Mouse (Mus musculus) MEL (cell line): ENCODE results near the gene Txnip. TPM values are rescaled to one million over a fixed set of nuclear protein-coding genes. Genes with fewer than 3 reads are reported as not detected.
A peak's percentile ranks its signal among the peaks of the same experiment; 100 is the strongest.

Source experiments
- DNase-seq: peaks from one replicate; pipeline ENCODE4 v3.0.0; 2011; ENCODE audit warnings: low read depth, low spot score
- H3K27ac ChIP-seq: 2 replicates; pipeline ENCODE4 v1.5.1; 2012; ENCODE audit warnings: low read depth, mild to moderate bottlenecking, control low read depth, low read length, moderate library complexity; ENCODE audit not compliant: control insufficient read depth
- H3K27me3 ChIP-seq, 2 experiments: fragments of 150-350 bp in 1 of 2; sonication (generic) in 1 of 2; 2 replicates each; pipeline ENCODE4 v1.6.1; 2012; ENCODE audit warnings: low read length in 2 of 2, mild to moderate bottlenecking in 2 of 2, improper control_type of control experiment in 1 of 2, moderate library complexity in 1 of 2; ENCODE audit not compliant: insufficient read depth in 2 of 2, control insufficient read depth in 1 of 2
- H3K36me3 ChIP-seq, 2 experiments: 2 replicates each; pipeline ENCODE4 v1.6.1; 2012 to 2014; ENCODE audit warnings: low read length in 2 of 2, improper control_type of control experiment in 1 of 2, inconsistent platforms in 1 of 2, mild to moderate bottlenecking in 1 of 2; ENCODE audit not compliant: insufficient read depth in 2 of 2, control insufficient read depth in 1 of 2
- H3K4me1 ChIP-seq, 2 experiments: fragments of 150-350 bp in 1 of 2; sonication (generic) in 1 of 2; 2 replicates each; pipeline ENCODE4 v1.6.1; 2012; ENCODE audit warnings: low read length in 2 of 2, improper control_type of control experiment in 1 of 2, mild to moderate bottlenecking in 1 of 2; ENCODE audit not compliant: insufficient read depth in 2 of 2, control insufficient read depth in 1 of 2
- H3K4me3 ChIP-seq, 2 experiments: fragments of 150-350 bp in 1 of 2; sonication (generic) in 1 of 2; 2 replicates each; pipeline ENCODE4 v1.5.1; 2012; ENCODE audit warnings: low read depth in 2 of 2, low read length in 2 of 2, mild to moderate bottlenecking in 2 of 2, moderate library complexity in 2 of 2, control low read depth in 1 of 2, improper control_type of control experiment in 1 of 2; ENCODE audit not compliant: control insufficient read depth in 1 of 2, insufficient read depth in 1 of 2
- H3K79me2 ChIP-seq: 2 replicates; pipeline ENCODE4 v1.6.1; 2012; ENCODE audit warnings: mild to moderate bottlenecking, low read length, moderate library complexity; ENCODE audit not compliant: control insufficient read depth, poor library complexity, insufficient read depth
- H3K9ac ChIP-seq: 2 replicates; pipeline ENCODE4 v1.6.1; 2012; ENCODE audit warnings: low read depth, mild to moderate bottlenecking, control low read depth, low read length, moderate library complexity; ENCODE audit not compliant: control insufficient read depth, poor library complexity, severe bottlenecking
- H3K9me3 ChIP-seq: fragments of 150-350 bp; sonication (generic); replicated peaks from 2 replicates; pipeline ENCODE4 v1.6.1; 2012; ENCODE audit warnings: mild to moderate bottlenecking, low read length, improper control_type of control experiment, moderate library complexity; ENCODE audit not compliant: insufficient read depth
- CHD1 ChIP-seq: IDR thresholded peaks from 2 replicates; pipeline ENCODE4 v1.6.1; 2012; ENCODE audit warnings: low read depth, mild to moderate bottlenecking, inconsistent platforms, low read length, improper control_type of control experiment
- CHD2 ChIP-seq: IDR thresholded peaks from 2 replicates; pipeline ENCODE4 v1.6.1; 2011; ENCODE audit warnings: low read length, improper control_type of control experiment
- CTCF ChIP-seq, 3 experiments: IDR thresholded peaks in 2 of 3; conservative IDR thresholded peaks in 1 of 3; 2 replicates each; pipeline ENCODE4 v1.5.1; 2011 to 2012; ENCODE audit warnings: low read length in 3 of 3, low read depth in 2 of 3, mild to moderate bottlenecking in 2 of 3, improper control_type of control experiment in 1 of 3, inconsistent platforms in 1 of 3, mixed read lengths in 1 of 3, moderate library complexity in 1 of 3; ENCODE audit not compliant: control insufficient read depth in 1 of 3, insufficient read depth in 1 of 3, poor library complexity in 1 of 3, severe bottlenecking in 1 of 3
- EP300 ChIP-seq, 2 experiments: IDR thresholded peaks; 2 replicates each; pipeline ENCODE4 v1.6.1; 2011; ENCODE audit warnings: improper control_type of control experiment in 2 of 2, low read length in 2 of 2, low read depth in 1 of 2, mild to moderate bottlenecking in 1 of 2
- GABPA ChIP-seq: IDR thresholded peaks from 2 replicates; pipeline ENCODE4 v1.6.1; 2012; ENCODE audit warnings: low read depth, mild to moderate bottlenecking, inconsistent platforms, low read length, improper control_type of control experiment, moderate library complexity
- GATA1 ChIP-seq: IDR thresholded peaks from 2 replicates; pipeline ENCODE4 v1.6.1; 2011; ENCODE audit warnings: low read depth, low read length, improper control_type of control experiment
- HCFC1 ChIP-seq: IDR thresholded peaks from 2 replicates; pipeline ENCODE4 v1.6.1; 2012; ENCODE audit warnings: low read depth, mild to moderate bottlenecking, inconsistent platforms, low read length, improper control_type of control experiment, moderate library complexity
- JUND ChIP-seq: IDR thresholded peaks from 2 replicates; pipeline ENCODE4 v1.6.1; 2011; ENCODE audit warnings: low read depth, mild to moderate bottlenecking, improper control_type of control experiment, low read length
- KAT2A ChIP-seq: conservative IDR thresholded peaks from 2 replicates; pipeline ENCODE4 v1.6.1; 2012; ENCODE audit warnings: low read depth, low read length, improper control_type of control experiment, inconsistent platforms
- MAZ ChIP-seq: IDR thresholded peaks from 2 replicates; pipeline ENCODE4 v1.6.1; 2012; ENCODE audit warnings: low read depth, mild to moderate bottlenecking, inconsistent platforms, low read length, improper control_type of control experiment
- MEF2A ChIP-seq: IDR thresholded peaks from 2 replicates; pipeline ENCODE4 v1.6.1; 2014; ENCODE audit warnings: low read depth, mild to moderate bottlenecking, inconsistent platforms, low read length, improper control_type of control experiment; ENCODE audit not compliant: poor library complexity, insufficient replicate concordance, severe bottlenecking; ENCODE audit errors: extremely low read depth
- MYB ChIP-seq: IDR thresholded peaks from 2 replicates; pipeline ENCODE4 v1.6.1; 2011; ENCODE audit warnings: mild to moderate bottlenecking, low read depth, low read length, improper control_type of control experiment
- MYC ChIP-seq: IDR thresholded peaks from 2 replicates; pipeline ENCODE4 v1.6.1; 2011; ENCODE audit warnings: low read depth, mild to moderate bottlenecking, low read length, improper control_type of control experiment, moderate library complexity
- NELFE ChIP-seq: IDR thresholded peaks from 2 replicates; pipeline ENCODE4 v1.6.1; 2011; ENCODE audit warnings: low read depth, low read length, improper control_type of control experiment
- POLR2A ChIP-seq, 2 experiments: IDR thresholded peaks; 2 replicates each; pipeline ENCODE4 v1.6.1; 2011 to 2012; ENCODE audit warnings: low read length in 2 of 2, mild to moderate bottlenecking in 2 of 2, control low read depth in 1 of 2, improper control_type of control experiment in 1 of 2, low read depth in 1 of 2, moderate library complexity in 1 of 2; ENCODE audit not compliant: control insufficient read depth in 1 of 2, insufficient read depth in 1 of 2, poor library complexity in 1 of 2
- POLR2AphosphoS2 ChIP-seq: IDR thresholded peaks from 2 replicates; pipeline ENCODE4 v1.6.1; 2011; ENCODE audit warnings: low read length, improper control_type of control experiment
- RAD21 ChIP-seq: IDR thresholded peaks from 2 replicates; pipeline ENCODE4 v1.6.1; 2011; ENCODE audit warnings: mild to moderate bottlenecking, low read depth, low read length, improper control_type of control experiment
- SMC3 ChIP-seq: IDR thresholded peaks from 2 replicates; pipeline ENCODE4 v1.6.1; 2011; ENCODE audit warnings: low read depth, low read length, improper control_type of control experiment
- TAL1 ChIP-seq: IDR thresholded peaks from 2 replicates; pipeline ENCODE4 v1.6.1; 2012; ENCODE audit warnings: mild to moderate bottlenecking, inconsistent platforms, low read length, moderate library complexity, mixed read lengths
- TBP ChIP-seq: IDR thresholded peaks from 2 replicates; pipeline ENCODE4 v1.8.0; 2011; ENCODE audit warnings: low read depth, low read length, improper control_type of control experiment
- TCF12 ChIP-seq: IDR thresholded peaks from 2 replicates; pipeline ENCODE4 v1.6.1; 2014; ENCODE audit warnings: low read depth, mild to moderate bottlenecking, inconsistent platforms, low read length, improper control_type of control experiment, moderate library complexity
- USF1 ChIP-seq: IDR thresholded peaks from 2 replicates; pipeline ENCODE4 v1.6.1; 2014; ENCODE audit warnings: low read depth, mild to moderate bottlenecking, inconsistent platforms, low read length, improper control_type of control experiment, moderate library complexity
- USF2 ChIP-seq, 2 experiments: IDR thresholded peaks; 2 replicates each; pipeline ENCODE4 v1.6.1; 2011 to 2012; ENCODE audit warnings: improper control_type of control experiment in 2 of 2, low read length in 2 of 2, borderline replicate concordance in 1 of 2, inconsistent platforms in 1 of 2, low read depth in 1 of 2, mild to moderate bottlenecking in 1 of 2; ENCODE audit not compliant: insufficient read depth in 1 of 2
- ZC3H11A ChIP-seq: IDR thresholded peaks from 2 replicates; pipeline ENCODE4 v1.6.1; 2012; ENCODE audit warnings: low read depth, mild to moderate bottlenecking, inconsistent platforms, low read length, improper control_type of control experiment
- ZKSCAN1 ChIP-seq: IDR thresholded peaks from 2 replicates; pipeline ENCODE4 v1.6.1; 2012; ENCODE audit warnings: low read depth, mild to moderate bottlenecking, inconsistent platforms, low read length, improper control_type of control experiment, moderate library complexity
- ZMIZ1 ChIP-seq: IDR thresholded peaks from 2 replicates; pipeline ENCODE4 v1.6.1; 2012; ENCODE audit warnings: low read depth, mild to moderate bottlenecking, inconsistent platforms, low read length, improper control_type of control experiment, moderate library complexity
- ZNF384 ChIP-seq: IDR thresholded peaks from 2 replicates; pipeline ENCODE4 v1.6.1; 2012; ENCODE audit warnings: low read depth, mild to moderate bottlenecking, inconsistent platforms, low read length, improper control_type of control experiment
- polyA plus RNA-seq, 2 experiments: library from polyadenylated mRNA; stranded (reverse) in 1 of 2; unstranded in 1 of 2; fragments of >175 nt in 1 of 2; fragments of >200 nt in 1 of 2; gene quantifications; 2 replicates each; pipeline versions ENCODE4 v1.2.1 to v1.2.4; 2012; ENCODE audit warnings: low replicate concordance in 2 of 2, low read depth in 1 of 2; ENCODE audit not compliant: insufficient read length in 2 of 2, insufficient read depth in 1 of 2, missing spikeins in 1 of 2
- total RNA-seq: library from RNA; depleted of rRNA; stranded (reverse); fragments of 300-350 nt; gene quantifications from 2 replicates; pipeline ENCODE4 v1.2.3, GENCODE M21; 2012

Txnip gene
- total and polyA plus RNA-seq, 3 experiments: 183 to 1,680 (median 237) TPM

GRCm38 (mm10) chr3:96581771-96582515 is 24.2 kb downstream of the Txnip start (continued):
- TF ChIP-seq USF2 (IDR thresholded peaks at IDR 0.05; ENCODE audit: borderline replicate concordance in 1 of 2, insufficient read depth in 1 of 2, low read depth in 1 of 2, low read length in 2 of 2) (peak in 1 of 2 experiments; percentile 70; a peak in 2 of 4 replicates), JUND (no peak), ZNF384 (no peak), POLR2A (IDR thresholded peaks at IDR 0.05; ENCODE audit: control insufficient read depth in 1 of 2, insufficient read depth in 1 of 2, low read depth in 1 of 2, low read length in 2 of 2, poor library complexity in 1 of 2) (no peak), POLR2AphosphoS2 (no peak), CTCF (IDR thresholded peaks at IDR 0.05 in 2 of 3, conservative IDR thresholded peaks at IDR 0.05 in 1 of 3; ENCODE audit: control insufficient read depth in 1 of 3, insufficient read depth in 1 of 3, low read depth in 2 of 3, low read length in 3 of 3, poor library complexity in 1 of 3, severe bottlenecking in 1 of 3) (no peak; a peak in 1 of 6 replicates), GABPA (no peak), MYC (no peak), MEF2A (no peak), ZC3H11A (peak; percentile 18; the same call in 1 of the 2 replicates), USF1 (peak; percentile 93), HCFC1 (0 out of 2 replicates have a peak, but pooled peaks have one; percentile 59), CHD2 (no peak), RAD21 (no peak), ZMIZ1 (no peak), TAL1 (no peak), MYB (no peak), EP300 (IDR thresholded peaks at IDR 0.05; ENCODE audit: low read depth in 1 of 2, low read length in 2 of 2) (peak; percentile 50 to 54; a peak in 2 of 4 replicates), TCF12 (peak; percentile 57), GATA1 (peak; percentile 69), SMC3 (peak; percentile 22), ZKSCAN1 (no peak)

- H3K9me3 ChIP-seq: no peaks in the 10 kb centered on the region
- no peaks in the 10 kb centered on the region for H3K27me3 ChIP-seq
- TF ChIP-seq TBP: 0 out of 2 replicates have a peak, but pooled peaks have one; percentile 6
- TF ChIP-seq KAT2A: no peak
- TF ChIP-seq CTCF (IDR thresholded peaks at IDR 0.05 in 2 of 3, conservative IDR thresholded peaks at IDR 0.05 in 1 of 3; ENCODE audit: control insufficient read depth in 1 of 3, insufficient read depth in 1 of 3, low read depth in 2 of 3, low read length in 3 of 3, poor library complexity in 1 of 3, severe bottlenecking in 1 of 3): peak in 2 of 3 experiments; percentile 14 to 62; a peak in 3 of 6 replicates
- TF ChIP-seq RAD21: peak; percentile 33
- TF ChIP-seq SMC3: peak; percentile 67
- TF ChIP-seq NELFE: no peak
- no peak; the same call in 1 of the 2 replicates for TF ChIP-seq ZC3H11A
- no peak for TF ChIP-seq MAZ
- TF ChIP-seq CHD2: no peak
- no peak for TF ChIP-seq CHD1
- no peak overlapping the region for H3K9ac ChIP-seq
- no peak overlapping the region for H3K4me3 ChIP-seq
- H3K27ac ChIP-seq: no peak overlapping the region
- H3K36me3 ChIP-seq: peaks cover 0 to 23% of the 10 kb centered on the region in 2 experiments; a peak in 2 of 4 replicates
- peak; percentile 68 for DNase-seq
- H3K4me1 ChIP-seq: peaks cover 10 to 28% of the 10 kb centered on the region in 2 experiments
- H3K79me2 ChIP-seq: no peaks in the 10 kb centered on the region; the same call in 1 of the 2 replicates
Observed at GRCm38 (mm10) chr3:96583386-96583785, 25.6 kb downstream of the Txnip start.
